Mouse (Mus musculus) frontal cortex, postnatal 36 days (tissue): ENCODE results near the gene Styx.

Experiments
- DNase-seq, 2 experiments: peaks; one replicate each; pipeline ENCODE4 v3.0.0; 2022; ENCODE audit warnings: low spot score in 2 of 2

Styx gene

DNA sequence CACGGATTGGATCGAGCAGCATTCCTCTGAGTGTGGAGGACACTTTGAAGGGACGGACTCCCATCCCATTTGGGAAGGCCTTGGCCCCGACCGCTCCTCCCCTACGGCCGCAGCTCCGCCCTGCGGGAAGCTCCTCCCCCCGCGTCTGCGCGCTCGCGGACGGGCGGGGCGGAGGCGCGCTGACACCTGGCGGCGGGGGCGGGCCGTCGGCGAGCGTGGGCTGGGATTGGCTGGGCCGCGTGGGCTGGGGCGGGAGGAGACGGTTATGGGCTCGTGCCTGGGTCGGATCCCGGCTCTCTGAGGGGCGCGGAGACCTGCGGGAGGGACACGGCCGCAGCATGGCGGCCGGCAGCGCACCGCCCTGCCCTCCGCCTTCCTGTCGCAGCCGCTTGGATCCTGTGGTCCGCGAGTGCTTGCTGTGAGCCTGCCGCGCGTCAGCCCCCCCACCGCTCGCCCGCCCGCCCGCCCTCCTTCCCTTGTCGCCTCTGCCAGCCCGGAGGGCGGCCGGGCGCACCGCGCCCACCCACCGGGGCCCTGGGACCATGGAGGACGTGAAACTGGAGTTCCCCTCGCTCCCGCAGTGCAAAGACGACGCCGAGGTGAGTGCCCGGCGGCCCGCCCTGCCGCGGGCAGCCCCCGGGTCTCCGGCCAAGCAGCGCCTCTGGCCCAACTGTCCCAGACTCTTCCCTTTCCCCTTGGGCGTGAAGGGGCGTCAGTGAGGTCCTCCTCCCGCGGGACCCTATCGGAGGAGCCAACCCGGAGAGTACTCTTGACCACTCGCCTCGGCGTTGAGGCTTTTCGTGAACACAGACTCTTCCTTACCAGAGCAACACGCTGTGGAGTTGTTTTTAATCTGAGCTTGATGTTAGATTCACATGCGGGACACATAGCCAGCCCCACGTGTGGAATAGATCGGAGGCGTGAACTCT lies at the start of gene Styx:
TSS of gene Styx (plus strand) at position 163 of the 929 bp plus-strand sequence.
- peak; percentile 90 to 92 for DNase-seq

DNA sequence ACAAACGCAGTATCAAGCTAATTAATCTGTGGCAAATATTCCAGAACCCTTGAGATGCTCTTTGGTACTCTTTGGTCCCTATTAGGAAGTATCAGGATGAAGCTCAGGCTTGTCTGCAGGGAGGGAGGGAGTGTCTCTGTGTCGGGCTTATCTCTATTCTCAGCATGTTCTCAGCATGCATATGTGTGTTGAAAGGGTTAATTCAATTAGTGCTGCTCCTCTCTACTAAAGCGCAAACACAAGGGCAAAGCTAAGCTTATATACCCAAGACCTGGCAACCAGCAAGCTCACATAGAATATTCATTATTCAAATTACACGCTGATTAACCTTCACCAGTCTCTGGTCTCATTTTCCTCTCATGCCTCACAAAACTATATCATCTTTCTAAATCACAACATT lies 47.0 kb upstream of the Styx start:
- no peak for DNase-seq

DNA sequence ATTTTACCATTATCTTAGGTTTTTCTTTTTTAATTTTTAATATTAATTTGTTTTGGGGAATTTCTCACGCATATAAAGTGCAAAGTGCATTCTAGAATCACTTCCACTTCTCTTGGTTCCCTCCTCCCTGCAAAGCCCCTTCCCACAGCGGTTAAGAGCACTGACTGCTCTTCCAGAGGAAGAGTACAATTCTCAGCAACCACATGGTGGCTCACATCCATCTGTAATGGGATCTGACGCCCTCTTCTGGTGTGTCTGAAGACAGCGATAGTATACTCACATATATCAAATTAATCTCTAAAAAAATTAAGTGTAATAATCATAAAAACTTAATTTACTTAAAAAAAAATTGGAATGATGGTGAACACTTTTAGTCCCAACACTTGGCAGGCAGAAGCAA lies 46.5 kb upstream of the Styx start:
- no peak for DNase-seq

DNA sequence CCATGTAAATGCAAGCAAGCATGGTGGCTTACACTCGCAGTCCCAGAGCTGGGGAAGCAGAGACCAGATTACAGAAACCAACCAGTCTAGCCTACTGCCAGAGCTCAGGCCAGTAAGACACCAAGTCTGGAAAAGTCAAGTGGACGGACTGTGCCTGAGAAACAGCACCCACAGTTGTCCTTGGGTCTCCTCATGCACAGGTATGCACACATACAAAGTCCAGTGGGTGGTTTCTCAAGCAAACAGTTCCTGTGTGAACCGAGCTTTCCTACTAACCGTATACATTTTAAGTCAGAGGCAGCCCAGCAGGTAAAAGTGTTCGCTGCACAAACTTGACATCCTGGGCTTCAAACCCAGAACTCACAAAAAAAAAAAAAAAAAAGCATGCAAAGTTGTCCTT lies 45.0 kb upstream of the Styx start:
- DNase-seq: no peak

DNA sequence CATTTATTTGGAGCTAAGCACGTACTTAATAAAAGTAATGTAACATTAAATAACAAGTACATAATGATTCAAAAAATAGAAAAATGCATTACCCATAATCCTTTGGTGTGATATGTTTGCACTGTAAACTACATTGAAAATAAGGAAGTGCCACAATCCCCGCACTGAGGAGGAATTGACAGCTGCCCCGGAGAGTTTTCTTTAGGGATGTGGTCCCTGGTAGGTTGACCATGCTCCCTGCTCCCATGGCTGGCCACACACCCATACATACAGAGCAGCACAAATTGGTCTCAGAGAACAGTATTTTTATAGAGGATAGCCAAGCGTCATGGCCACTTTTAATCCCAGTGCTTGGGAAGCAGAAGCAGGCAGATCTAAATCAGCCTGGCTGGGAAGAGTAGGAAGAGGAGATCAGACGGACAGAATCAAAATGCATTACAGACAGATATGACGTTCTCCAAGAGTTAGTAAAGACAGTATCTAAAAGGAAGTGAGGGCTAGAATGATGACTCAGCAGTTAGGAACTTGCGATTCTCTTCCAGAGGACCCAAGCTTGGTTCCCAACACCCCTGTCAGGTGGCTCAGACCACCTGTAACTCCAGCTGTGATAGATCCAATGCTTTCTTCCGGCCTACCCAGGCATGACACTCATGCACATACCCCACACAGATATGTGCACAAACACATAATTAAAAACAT lies 43.1 kb upstream of the Styx start:
- DNase-seq: no peak

- DNase-seq: no peak
Observed at GRCm38 (mm10) chr14:45309646-45310045, 41.2 kb upstream of the Styx start.

DNA sequence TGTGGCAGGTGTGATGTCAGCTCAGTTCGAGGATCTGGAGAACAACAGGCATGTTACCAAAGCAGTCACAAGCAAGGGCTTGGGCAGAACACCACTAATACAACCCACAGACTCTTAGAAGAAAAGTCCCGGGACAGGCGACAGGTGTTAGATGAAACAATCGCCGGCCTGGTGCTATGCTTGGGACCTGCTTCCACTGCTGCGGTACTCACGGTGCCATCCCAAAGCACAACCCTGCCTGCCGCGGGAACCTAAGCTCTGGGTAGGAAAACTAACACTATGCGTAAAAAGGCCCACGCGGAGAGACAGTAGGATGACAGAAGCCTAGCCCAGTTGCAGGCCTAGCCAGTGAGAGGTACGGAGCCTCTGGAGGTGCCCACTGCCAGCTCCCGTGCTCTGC lies 40.8 kb upstream of the Styx start:
- DNase-seq: no peak

GRCm38 (mm10) chr14:45316927-45317326 lies 34.0 kb upstream of the Styx start:
- no peak for DNase-seq

DNA sequence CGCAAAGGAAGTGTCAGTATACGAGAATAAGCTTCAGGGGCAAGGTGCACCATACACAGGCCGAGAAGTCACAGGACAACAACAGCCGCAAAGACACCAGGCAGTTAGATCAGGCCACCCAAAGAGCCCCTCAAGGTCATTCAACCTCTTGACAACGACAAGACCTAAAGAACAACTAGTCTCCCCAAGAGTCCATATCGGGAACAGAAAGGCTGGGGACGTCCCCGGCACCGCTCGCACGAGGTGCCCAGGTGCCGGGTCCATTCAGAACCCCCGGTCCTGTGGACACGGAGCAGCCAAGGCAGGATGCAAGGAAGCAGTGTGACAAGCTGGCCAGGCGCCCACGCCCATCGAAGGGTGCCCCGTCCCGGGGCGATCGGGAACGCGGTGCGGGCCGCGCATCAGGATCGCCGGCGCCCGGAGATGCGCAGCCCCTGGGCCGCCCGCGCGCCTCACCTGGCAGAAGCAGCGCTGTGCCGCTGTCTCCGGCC lies 32.9 kb upstream of the Styx start:
- DNase-seq: no peak

GRCm38 (mm10) chr14:45318426-45319236 lies 32.3 kb upstream of the Styx start, which contains the start of gene Ero1l:
Gene Ero1l (minus strand): TSS chr14:45318771.
- DNase-seq: peak; percentile 86 to 87

- DNase-seq: no peak
Observed at GRCm38 (mm10) chr14:45319237-45319610, 31.7 kb upstream of the Styx start.

DNA sequence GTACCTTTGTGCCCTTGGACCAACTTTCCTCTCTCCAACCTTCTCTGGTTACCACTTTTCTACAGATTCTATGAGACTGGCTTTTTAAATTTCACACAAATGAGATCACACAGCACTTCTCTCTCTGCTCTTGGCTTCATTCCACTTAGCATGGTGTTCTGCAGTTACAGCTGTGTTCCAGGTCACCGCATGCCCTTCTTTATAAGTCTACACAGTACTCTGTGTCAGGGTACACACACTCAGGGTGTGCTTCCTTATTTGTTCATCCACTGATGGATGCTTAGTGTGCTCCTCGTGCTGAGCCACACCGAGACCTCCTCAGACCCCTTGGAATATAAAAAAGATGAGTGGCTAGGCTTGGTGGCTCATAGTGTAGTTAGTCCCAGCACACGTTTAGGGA lies 30.8 kb upstream of the Styx start:
- DNase-seq: no peak

DNA sequence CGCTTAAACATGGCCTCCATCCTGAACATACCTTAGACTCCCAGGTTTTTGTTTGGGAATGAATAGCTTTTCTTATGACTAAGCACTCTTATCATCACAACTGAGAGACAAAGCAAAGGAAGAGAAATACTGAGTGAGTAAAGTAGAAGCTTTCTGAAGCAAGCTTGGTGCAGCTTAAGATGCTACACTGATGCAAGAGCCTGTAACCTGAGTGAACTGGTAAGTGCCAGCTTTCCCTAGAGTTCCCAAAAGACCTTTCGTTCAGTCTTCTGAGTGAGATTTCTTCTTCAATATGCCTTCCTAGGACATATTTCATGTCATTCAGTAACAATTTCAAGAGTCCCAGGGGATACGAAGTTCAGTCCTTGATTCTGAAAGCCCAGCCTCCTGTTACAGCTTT lies 29.8 kb upstream of the Styx start:
- DNase-seq: no peak

DNA sequence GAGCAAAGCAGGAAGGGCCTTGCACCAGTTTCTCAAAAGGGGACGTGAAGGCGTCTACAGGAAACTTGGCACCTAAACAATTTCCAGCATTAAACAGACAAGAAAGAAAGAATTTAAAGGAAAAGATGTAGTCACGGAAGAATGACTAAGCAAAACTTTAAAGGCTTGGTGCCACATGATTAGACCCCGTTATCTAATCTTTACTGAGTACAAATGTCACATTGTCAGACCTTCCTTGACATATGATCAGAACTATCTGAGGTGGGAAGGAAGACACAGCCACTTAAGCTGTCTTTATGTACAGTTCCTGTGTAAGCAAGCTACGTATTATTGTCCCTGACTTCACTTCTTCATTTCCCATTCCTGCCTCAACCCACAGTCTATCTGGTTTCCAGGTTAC lies 29.3 kb upstream of the Styx start:
- no peak for DNase-seq

DNA sequence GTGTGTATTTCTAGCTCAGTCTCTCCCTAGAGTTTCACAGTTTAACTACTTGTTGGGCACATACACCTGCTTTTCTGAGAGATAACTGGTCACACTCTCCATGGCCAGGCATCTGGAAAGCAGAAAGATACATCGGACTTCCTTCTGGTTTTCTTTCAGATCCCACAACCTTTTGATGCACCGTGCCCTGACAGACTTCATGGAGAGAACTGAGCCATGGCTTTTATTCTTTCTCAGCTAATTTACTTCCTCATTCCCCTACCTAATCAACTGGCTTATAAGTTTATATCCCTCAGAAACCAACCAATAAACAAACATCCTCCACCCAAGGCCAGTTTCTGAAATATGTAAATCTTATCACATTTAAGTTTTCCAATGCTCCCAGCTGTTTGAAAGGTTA lies 28.4 kb upstream of the Styx start:
- no peak for DNase-seq

- no peak for DNase-seq
Observed at GRCm38 (mm10) chr14:45323320-45323719, 27.6 kb upstream of the Styx start.

GRCm38 (mm10) chr14:45325471-45325870 lies 25.4 kb upstream of the Styx start:
- DNase-seq: no peak

- no peak for DNase-seq
Observed at GRCm38 (mm10) chr14:45328072-45328713, 22.7 kb upstream of the Styx start.

GRCm38 (mm10) chr14:45329018-45329588 lies 21.8 kb upstream of the Styx start:
- DNase-seq: no peak

- peak; percentile 84 to 91 for DNase-seq
Observed at GRCm38 (mm10) chr14:45329589-45330181, 21.2 kb upstream of the Styx start, which contains the start of gene Psmc6. Gene Psmc6 (plus strand): TSS chr14:45329788.
